Mouse (Mus musculus) cerebellum, adult 8-10 months (tissue): Measurements from ENCODE around the gene Agrp.

ENCODE experiments used
- DNase-seq: peaks from one replicate; pipeline ENCODE4 v3.0.0; 2022

The Agrp gene

DNA sequence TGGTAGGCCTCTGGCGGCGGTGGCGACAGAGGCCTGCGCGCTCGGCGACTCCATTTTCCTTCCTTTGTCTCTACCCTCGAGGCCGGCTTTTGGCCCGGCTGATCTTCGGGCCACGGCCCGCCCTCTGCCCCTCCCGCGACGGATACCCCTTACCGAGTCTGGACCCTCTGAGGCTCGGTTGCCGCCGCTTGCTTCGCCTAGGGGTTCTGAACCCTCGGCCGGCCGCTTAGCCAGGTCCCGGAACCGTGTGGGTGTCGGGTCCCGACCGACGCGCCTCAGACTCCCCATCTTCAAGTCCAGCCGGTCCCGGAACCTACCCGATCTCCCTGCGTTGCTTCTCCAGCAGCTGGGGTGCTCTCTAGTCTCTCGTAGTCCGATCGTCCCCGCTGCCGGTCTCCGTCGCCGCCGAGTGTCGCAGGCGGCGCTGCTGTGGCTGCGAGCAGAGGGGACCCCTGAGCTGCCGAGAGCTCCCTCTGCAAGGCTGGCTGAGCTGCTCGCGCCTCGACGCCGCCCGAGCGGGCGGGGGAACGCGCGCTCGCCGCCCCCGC is at the start of gene Agrp:
Agrp (minus strand) TSS at position 431 of the 548 bp plus-strand sequence.
- peak; percentile 67 for DNase-seq

DNA sequence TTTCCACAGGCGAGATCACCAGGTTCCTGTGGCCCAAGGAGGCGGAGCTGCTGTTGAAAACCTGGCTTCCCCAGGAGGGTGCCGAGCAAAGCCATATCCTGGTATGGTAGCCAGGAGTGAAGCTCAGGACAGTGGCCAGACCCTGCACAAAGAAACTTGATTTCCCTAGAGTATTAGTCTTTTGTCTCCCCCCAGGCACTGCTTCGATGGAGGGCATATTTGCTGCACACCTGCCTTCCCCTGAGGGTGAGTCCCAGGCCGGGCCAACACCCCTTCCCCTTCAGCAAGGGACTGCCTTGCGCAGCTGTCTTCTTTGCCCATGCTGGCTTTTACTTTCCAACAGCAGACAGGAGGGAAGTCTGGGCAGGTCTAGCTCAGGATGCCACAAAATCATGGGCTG is 49.4 kb upstream of the Agrp start:
- no peak for DNase-seq

DNA sequence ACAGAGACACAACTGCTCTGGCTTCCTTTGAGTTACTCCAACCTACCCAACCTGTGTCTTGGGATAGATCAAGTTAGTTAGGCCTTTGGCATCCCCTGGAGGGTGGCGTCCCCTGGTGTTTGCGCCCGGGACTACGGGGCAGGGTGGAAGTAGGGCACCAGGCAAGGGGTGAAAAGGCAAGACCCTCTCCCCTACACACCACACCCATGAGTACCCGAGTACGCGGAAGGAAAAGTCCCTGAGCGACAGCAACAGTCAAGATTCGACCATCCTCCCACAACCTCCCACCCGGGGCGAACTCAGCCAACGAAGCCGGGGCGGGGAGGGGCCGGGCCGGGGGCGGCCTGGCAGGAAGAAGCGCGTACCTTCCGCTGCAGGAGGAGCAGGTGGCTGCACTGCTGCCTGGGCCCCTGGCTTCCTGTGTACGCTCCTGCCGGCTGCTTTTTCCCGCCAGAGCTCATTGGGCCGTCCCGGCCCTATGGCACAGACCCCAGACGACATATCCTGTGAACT is 48.7 kb upstream of the Agrp start, which contains the start of gene Carmil2:
Carmil2 (plus strand) TSS at position 479 of the 513 bp plus-strand sequence.
- peak; percentile 40 for DNase-seq

- no peak for DNase-seq
Measured at GRCm38 (mm10) chr8:105685325-105685724, 48.1 kb upstream of the Agrp start.

DNA sequence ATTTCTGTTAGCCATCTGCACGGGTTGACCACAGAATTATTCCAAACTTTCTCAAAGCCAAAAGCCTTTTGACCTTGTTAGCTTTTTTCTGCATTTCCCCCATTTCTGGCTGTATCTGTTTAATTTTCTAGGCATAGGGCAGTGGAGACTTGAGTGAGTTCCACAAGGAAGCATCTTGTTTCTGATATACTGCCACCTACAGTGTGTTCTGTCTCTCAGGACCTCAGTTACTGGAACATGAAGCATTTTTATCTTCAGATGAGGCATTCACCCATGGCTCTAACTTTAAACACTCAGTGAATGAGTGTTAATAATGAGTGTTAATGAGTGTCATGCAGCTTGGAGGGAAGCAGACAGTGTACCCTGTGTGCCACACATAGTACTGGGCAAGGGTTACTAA is 40.7 kb upstream of the Agrp start:
- no peak for DNase-seq

DNA sequence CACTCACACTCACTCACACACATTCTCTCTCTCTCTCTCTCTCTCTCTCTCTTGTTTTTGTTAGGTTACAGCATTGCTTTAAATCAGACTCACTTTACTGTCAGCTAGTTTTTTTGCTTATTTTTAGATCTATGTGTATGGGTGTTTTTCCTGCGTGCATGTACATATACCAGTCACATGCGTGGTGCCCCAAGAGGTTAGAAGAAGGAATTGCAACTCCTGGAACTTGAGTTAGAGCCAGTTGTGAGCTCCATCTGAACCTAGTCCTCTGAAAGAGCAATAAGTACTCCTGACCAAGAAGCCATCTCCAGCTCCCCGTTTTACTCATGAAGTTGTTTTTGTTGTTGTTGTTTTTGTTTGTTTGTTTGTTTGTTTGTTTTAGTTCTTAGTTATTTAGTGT is 24.0 kb upstream of the Agrp start:
- DNase-seq = no peak

GRCm38 (mm10) chr8:105657641-105658040 is 20.4 kb upstream of the Agrp start:
- no peak for DNase-seq

DNA sequence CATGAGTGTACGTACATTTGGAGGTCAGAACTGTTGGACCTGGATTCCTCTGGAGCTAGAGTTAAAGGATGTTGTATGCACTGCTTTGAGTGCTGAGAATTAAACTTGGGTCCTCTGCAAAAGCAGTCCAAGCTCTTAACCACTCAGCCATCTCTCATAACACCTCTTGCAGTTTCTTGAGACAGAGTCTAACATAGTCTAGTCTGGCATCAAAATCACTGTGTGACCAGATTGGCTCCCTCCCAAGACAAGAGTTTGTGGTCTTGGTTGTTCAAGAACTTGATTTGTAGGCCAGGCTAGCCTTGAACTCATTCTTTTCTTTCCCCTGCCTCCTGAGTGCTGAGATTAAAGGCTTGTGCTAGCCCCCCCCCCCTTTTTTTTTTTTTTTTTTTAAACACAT is 11.7 kb upstream of the Agrp start:
- no peak for DNase-seq

GRCm38 (mm10) chr8:105645205-105645604 is 8.0 kb upstream of the Agrp start:
- no peak for DNase-seq

DNA sequence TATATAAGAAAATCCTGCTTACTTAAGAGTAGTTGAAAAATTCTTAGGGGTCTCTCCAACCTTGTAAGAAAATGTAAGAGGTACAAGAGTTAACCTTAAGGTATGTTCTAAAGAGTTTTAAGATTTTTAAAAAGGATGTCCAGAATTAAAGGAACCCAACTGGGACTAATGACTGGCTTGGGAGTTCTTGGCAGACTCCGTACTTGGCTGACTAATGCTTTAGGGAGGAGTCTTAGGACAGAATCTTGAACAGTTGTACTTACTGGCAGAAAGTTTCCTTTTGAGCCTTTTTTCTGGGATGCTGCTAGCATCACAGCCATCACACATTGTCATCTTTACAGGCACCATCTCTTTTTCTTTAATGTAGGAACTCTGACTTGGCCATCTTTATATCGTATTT is 3.3 kb upstream of the Agrp start:
- DNase-seq = no peak

DNA sequence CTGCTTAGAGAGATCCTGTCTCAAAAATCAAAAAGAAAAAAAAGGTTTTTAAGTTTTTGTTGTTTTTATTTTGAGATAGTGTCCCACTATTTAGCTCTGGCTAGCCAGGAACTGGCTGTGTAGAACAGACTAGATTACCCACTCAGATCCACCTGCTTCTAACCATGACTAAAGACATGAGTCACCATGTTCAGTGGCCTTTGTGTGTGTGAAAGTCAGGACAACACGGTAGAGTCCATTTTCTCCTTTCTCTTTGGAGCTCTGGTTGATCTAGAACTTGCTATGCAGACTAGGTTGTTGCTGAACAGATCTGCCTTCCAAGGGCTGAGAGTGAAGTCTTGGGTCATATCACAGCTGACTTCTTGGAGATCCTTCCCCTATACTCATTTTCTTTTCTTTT is 2.6 kb upstream of the Agrp start:
- no peak for DNase-seq

DNA sequence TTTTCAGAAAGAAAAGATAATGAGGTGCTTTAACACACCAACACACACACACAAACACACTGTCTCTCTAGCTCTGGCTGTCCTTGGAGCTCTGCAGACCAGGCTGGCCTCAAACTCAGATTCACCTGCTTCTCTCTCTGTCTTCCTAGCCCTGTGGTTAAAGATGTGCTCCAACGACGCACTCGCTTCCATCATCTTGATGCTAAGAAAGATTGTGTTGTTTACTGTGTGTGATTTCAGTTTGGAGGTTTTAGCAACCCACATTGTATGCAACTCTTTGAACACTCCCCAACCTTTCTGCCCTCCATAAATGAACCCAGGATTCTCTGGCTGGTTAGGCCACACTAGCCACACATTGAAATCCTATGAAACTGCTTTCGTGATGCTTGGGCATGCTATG is 1.3 kb upstream of the Agrp start:
- DNase-seq = no peak

- DNase-seq = no peak
Measured at GRCm38 (mm10) chr8:105637601-105638041, 428 bp upstream of the Agrp start.

DNA sequence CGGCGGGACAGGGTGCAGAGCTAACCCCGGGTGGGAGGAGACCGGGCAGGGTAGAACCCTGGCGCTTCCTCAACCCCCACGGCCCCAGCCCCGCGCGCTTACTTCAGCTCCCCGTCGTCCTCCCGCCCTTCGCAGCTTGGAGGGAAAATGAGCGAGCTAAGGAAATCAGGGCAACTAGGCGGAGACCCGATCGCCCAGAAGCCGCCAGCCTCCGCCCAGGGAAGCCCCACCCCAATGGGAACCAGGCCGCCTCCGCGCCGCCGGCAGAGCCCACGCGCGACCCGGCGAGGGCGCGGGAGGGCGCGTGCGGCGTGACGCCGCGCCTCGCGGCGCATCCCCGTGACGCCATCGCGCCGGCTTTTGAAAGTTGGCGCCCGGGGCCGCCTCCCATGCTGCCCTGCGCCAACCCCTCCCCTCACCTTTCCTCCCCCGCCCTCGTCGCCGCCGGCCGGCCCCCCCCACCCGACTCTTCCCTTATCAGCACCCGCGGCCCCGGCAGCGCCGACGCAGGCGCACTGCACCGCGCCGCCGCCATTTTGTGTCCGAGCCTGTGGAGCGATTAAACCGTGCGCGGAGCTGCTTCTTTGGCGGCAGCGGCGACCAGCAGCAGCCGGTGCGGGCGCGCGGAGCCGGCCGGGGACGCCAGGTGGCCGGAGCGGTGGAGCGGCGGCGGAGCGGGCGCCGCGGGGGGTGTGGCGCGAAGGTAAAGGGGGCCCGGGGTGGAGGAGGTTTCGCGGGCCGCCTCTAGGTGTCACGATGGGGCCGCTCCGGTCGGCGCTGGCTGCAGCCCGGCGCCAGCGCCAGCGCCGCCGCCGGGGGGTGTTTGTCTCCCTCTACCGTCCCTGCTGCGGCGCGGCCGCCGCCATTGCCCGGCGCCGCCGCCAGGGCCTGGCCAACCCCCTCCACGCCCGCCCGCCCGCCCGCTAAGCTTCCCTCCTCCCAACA is 903 bp downstream of the Agrp start, which contains the start of gene Ctcf:
Ctcf (plus strand) TSS at position 551 of the 945 bp plus-strand sequence.
- DNase-seq = peak; percentile 92

DNA sequence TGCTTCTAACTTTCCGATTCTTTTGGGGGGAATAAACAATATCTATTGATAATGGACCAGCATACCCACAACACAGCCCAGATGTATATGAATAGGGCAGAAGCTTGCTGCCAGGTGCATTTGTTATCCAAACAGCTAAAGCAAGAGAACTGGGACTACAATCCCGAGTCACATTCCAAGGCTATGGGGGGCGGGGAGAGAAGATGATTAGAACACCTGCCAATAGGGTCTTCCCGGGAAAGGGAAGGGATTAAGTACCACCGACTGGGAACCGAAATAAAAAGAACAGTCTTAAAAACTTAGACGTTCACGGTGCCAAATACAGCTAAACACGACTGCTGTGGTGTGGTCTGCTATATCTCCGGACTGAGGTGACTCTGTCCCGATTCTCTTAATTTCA is 1.7 kb downstream of the Agrp start:
- DNase-seq = no peak

GRCm38 (mm10) chr8:105634771-105635458 is 2.3 kb downstream of the Agrp start:
- DNase-seq = no peak

DNA sequence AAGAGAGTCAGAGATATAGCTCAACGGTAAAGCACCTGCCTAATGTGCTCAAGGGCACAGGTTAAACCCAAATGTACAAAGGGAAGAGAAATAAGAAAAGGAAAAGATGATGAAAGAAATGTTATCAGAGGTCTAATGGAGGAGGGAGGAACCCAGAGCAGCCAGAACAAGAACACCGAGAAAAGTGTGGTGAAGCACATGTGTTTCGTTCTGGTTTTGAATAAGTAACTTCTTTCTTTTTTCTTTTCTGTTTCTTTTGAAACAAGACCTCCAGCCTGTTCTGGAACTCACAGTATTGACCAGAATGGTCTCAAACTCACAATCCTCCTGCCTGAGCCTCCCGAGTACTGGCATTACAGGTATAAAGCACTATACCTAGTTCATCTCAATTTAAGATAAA is 7.9 kb downstream of the Agrp start:
- no peak for DNase-seq

DNA sequence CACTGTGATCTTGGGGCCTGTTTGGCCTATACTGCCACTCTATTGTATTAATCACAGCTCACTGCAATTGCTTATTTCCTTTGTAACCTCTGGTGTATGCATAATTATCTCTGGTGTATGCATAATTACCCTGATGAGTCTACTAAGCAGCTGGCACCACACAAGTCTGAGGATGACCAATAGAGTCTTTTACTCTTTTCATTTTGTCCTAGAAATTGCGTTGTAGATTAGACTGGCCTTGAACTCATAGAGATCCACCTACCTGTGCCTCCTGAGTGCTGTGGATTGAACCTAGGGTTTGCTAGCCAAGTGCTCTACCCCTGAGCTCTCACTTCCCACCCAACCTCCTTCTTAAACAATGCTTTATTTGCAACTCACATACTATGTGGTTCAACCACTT is 11.1 kb downstream of the Agrp start:
- no peak for DNase-seq

DNA sequence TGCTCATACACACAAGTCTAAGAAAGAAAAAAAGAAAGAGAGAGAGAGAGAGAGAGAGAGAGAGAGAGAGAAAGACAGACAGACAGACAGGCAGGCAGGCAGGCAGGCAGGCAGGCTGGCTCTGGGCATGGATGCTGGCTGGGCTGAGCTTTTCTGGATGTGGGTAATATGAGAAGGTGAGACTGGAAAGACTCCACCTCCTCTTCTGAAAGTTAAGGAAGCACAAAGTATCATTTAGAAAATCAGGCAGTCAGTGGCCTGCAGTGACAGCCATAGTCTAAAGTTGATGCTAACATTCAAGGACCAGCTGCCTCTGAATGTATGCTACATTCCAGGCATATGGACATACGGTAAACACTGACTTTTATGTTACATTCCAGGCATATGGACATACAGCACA is 12.4 kb downstream of the Agrp start:
- no peak for DNase-seq

DNA sequence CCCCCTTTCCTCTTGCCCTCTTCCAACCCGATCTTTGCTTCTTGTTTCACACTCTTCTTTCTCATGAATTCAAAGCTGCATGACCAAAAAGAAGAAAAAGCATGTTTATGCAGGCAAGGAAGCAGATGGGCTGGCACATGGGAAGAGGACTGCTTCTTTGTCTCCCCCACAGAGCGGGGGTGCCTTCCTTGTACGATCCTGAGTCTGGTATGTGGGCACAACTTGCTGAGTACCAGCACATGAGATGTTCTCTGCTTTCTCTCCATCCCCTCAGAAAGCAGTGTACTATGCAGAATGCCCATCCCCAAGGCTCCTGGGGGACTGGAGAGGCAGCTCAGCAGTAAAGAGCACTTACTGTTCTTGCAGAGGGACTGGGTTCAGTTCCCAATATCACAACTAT is 12.8 kb downstream of the Agrp start:
- no peak for DNase-seq

DNA sequence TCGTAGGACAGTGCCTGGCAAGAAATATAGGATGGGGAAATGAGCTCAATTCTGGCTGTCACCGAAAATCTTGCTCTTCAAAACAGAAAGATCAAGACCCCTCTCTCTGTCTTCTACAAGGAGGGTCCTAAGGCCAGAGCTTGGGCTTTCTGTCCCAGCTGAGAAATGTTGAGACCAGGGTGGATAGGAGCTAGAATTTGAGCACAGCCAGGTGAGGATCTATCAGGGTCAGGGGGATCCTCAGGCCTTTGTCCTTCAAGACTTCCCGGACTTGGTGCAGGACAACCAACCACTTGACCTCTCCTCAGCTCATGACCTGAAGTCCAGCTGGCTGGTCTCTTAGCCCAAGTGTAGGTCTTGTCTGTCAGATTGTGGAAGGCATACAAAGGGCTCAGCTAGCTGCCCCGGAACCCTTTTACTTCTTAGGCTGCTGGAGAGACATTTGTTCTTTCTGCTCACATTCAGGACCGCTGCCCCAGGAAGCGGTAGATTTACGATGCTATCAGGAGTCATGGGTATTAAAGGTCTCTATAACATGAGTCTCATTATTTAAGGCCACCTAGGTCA is 13.4 kb downstream of the Agrp start:
- no peak for DNase-seq

- DNase-seq = no peak
Measured at GRCm38 (mm10) chr8:105623118-105623517, 14.1 kb downstream of the Agrp start.

GRCm38 (mm10) chr8:105622421-105622920 is 14.7 kb downstream of the Agrp start:
- peak; percentile 93 for DNase-seq
